Mouse (Mus musculus) midbrain, embryonic 14.5 days (tissue): Measurements from ENCODE around the gene Polr2c. TPM values are rescaled to one million over a fixed set of nuclear protein-coding genes. Genes with fewer than 3 reads are reported as not detected.
A peak's percentile ranks its signal among the peaks of the same experiment; 100 is the strongest.

Experiments
- ATAC-seq: fragments of 200-750 bp; cut with Nextera tagmentation; 2 replicates; pipeline ENCODE4 v1.8.0; 2017; ENCODE audit warnings: moderate number of reproducible peaks, moderate library complexity; ENCODE audit not compliant: low FRiP score, low TSS enrichment
- DNase-seq: peaks from one replicate; pipeline ENCODE4 v3.0.0-alpha.2; 2015
- H3K27ac ChIP-seq: fragments of 300-500 bp; sonication (generic); replicated peaks from 2 replicates; pipeline ENCODE4 v1.5.1; 2014; ENCODE audit warnings: mild to moderate bottlenecking, low read depth, low read length, moderate library complexity
- H3K27me3 ChIP-seq: fragments of 300-500 bp; sonication (generic); 2 replicates; pipeline ENCODE4 v1.6.1; 2014; ENCODE audit warnings: low read length, control low read depth, mixed read lengths; ENCODE audit not compliant: control insufficient read depth, insufficient read depth
- H3K36me3 ChIP-seq: fragments of 300-500 bp; sonication (generic); 2 replicates; pipeline ENCODE4 v1.6.1; 2014; ENCODE audit warnings: low read length, control low read depth; ENCODE audit not compliant: control insufficient read depth, insufficient read depth
- H3K4me1 ChIP-seq: fragments of 300-500 bp; sonication (generic); 2 replicates; pipeline ENCODE4 v1.6.1; 2014; ENCODE audit warnings: mild to moderate bottlenecking, antibody characterized with exemption, low read length, control low read depth; ENCODE audit not compliant: control insufficient read depth, insufficient read depth
- H3K4me2 ChIP-seq: fragments of 300-500 bp; sonication (generic); 2 replicates; pipeline ENCODE4 v1.6.1; 2014; ENCODE audit warnings: mild to moderate bottlenecking, low read length, moderate library complexity
- H3K4me3 ChIP-seq: fragments of 300-500 bp; sonication (generic); replicated peaks from 2 replicates; pipeline ENCODE4 v1.5.1; 2014; ENCODE audit warnings: low read depth, low read length
- H3K9ac ChIP-seq: fragments of 300-500 bp; sonication (generic); replicated peaks from 2 replicates; pipeline ENCODE4 v1.6.1; 2014; ENCODE audit warnings: mild to moderate bottlenecking, low read length, moderate library complexity
- H3K9me3 ChIP-seq: fragments of 300-500 bp; sonication (generic); 2 replicates; pipeline ENCODE4 v1.6.1; 2016; ENCODE audit warnings: low read length, control low read depth, mixed read lengths; ENCODE audit not compliant: control insufficient read depth
- WGBS: fragments of 180-500 bp; shearing (Covaris S2); extraction: QIAGEN DNeasy Blood & Tissue Kit; methylation state at CpG from one replicate; pipeline ENCODE4 v1.1.7; 2014; 5-methylcytosine and 5-hydroxymethylcytosine counted together
- polyA plus RNA-seq: library from polyadenylated mRNA; unstranded; fragments of >200 nt; fragmentation: Nextera tagmentation; extraction: Ambion mirVana; gene quantifications from 2 replicates; pipeline ENCODE4 v1.2.1, GENCODE M21; 2014

The Polr2c gene
- polyA plus RNA-seq, 1 experiment from 2014 or later, result 117 TPM

DNA sequence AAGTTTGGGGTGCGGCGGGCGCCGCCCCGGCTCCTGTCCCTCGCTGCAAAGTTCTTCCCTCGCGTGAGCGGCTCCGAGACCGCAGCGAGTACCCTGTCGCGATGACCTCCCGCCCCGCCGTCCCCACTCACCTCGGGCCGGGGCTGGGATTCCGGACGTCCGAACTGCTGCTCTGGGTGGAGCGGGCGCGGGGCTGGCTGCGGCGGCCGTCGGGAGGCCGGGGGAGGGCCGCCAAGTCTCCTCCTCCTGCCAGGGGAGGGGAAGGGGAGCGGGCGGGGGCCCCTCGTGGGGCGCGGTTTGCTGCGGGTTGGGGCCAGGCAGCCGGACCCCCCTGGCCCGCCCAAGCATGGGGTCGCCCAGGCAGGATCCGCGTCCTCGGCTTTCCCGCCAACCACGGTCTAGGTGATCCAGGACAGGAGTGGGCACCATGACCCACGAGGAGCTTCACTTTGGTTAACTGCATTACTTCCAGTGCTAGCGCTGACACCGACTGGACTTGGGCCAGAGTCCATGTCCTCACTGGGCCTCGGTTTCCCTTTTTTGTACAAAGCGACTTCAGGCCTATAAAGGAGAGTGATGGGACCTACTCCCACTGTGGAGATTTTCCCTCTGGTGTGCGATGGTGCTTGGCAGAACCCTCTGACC, 60.7 kb downstream of the Polr2c start, which contains the start of gene Ccdc102a:
TSS of gene Ccdc102a (minus strand) at position 248 of the 645 bp plus-strand sequence.
- Histone ChIP-seq H3K27me3 (peaks cover 34% of the 10 kb centered on the region), H3K9ac (peak within 1 kb of the TSS; percentile 36), H3K9me3 (no peaks in the 10 kb centered on the region), H3K4me3 (peak within 1 kb of the TSS; percentile 40), H3K4me1 (peaks cover 21% of the 10 kb centered on the region), H3K36me3 (no peaks in the 10 kb centered on the region), H3K4me2 (peak within 1 kb of the TSS; percentile 69), H3K27ac (no peak within 1 kb of the TSS)
- DNase-seq (no peak), ATAC-seq (peak; percentile 16; the same call in 1 of the 2 replicates)
- WGBS, result 2% methylated on average over 40 of the region's 51 CpGs

DNA sequence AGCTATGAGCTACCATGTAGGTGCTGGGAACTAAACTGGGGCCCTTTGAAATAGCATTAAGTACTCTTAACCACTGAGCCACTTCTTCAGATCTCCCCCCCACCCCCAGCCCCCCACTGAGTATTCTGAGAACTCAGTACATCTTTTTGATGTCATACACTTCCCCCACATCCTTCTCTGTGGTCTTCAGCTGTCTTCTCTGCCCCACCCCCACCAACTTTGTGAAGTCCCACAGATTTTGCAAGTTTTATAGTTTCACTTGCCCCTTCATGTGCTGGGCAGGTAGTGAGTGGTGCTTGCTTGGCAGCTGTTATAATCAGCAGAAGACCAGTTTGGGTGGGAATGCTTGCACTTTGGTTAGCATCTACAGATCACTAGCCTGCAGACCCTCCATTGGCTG, 62.0 kb downstream of the Polr2c start:
- Histone ChIP-seq H3K4me2 (no peak overlapping the region), H3K4me1 (peaks cover 17% of the 10 kb centered on the region), H3K36me3 (no peaks in the 10 kb centered on the region), H3K9ac (no peak overlapping the region), H3K27me3 (peaks cover 22% of the 10 kb centered on the region), H3K4me3 (no peak overlapping the region), H3K27ac (no peak overlapping the region), H3K9me3 (no peaks in the 10 kb centered on the region)
- no peak for DNase-seq
- ATAC-seq, result no peak

DNA sequence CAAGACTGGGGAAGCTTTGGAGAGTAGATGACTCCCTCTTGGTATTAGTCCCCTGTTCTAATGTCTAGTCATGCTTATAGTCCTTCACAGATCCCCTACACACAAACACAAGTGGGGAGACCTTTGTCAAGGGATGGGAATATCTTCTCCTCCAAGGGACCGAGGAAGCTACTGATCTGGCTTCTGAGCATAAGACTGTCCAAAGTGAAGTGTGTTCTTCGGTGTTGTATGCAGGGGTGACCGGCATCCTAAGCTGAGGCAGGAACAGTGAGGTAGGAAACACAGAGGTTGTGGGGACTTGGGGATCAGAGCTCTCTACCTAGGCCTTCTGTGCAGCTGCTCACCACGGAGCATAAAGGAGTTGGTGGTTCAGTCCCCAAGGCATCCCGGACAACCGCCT, 64.9 kb downstream of the Polr2c start:
- H3K4me2 ChIP-seq, result no peak overlapping the region
- no peak for DNase-seq
- H3K4me3 ChIP-seq, result no peak overlapping the region
- WGBS, result 70% methylated on average over 6 of the region's 6 CpGs
- no peak overlapping the region for H3K9ac ChIP-seq
- peaks cover 10% of the 10 kb centered on the region for H3K4me1 ChIP-seq
- H3K9me3 ChIP-seq, result no peaks in the 10 kb centered on the region
- H3K27ac ChIP-seq, result no peak overlapping the region
- no peaks in the 10 kb centered on the region for H3K36me3 ChIP-seq
- peaks cover 13% of the 10 kb centered on the region for H3K27me3 ChIP-seq
- ATAC-seq, result no peak

DNA sequence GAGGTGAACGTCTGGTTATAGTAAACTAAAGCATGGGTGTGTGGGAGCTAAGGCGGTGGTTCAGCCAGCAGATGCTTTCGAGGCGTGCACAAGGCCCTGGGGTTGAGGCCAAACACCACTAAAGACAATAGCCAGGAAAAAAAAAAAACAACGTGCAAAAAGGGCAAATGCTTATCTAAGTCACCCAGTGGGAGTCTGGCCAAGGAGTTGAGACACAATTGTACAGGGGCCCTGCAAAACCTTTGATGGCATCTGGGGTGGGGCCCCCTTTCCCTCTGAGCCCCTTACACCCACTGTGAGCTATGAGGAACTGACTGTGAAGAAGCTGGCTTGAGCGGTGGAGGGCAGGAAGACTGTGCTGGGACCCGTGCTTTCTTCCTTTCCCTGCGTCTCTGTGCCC, 65.4 kb downstream of the Polr2c start:
- Histone ChIP-seq H3K9ac (no peak overlapping the region), H3K9me3 (no peaks in the 10 kb centered on the region), H3K36me3 (no peaks in the 10 kb centered on the region), H3K4me2 (no peak overlapping the region), H3K4me1 (peaks cover 6% of the 10 kb centered on the region), H3K27me3 (peaks cover 9% of the 10 kb centered on the region), H3K4me3 (no peak overlapping the region), H3K27ac (no peak overlapping the region)
- ATAC-seq, result no peak
- WGBS, result 39% methylated on average over 8 of the region's 8 CpGs
- DNase-seq, result no peak

Other genes starting within 250 kb of the Polr2c start
- 83.0 and 99.4 TPM in 2 replicates for gene Arl2bp, start 190.8 kb upstream of the Polr2c start, polyA plus RNA-seq
- 0.82 and 1.3 TPM in 2 replicates for gene Pllp, start 161.2 kb upstream of the Polr2c start, polyA plus RNA-seq
- gene Ccl22, start 111.9 kb upstream of the Polr2c start, polyA plus RNA-seq, result 0.67 TPM in 1 of 2 replicates, not detected in the other
- gene Cx3cl1, start 85.4 kb upstream of the Polr2c start, polyA plus RNA-seq, result 19.1 and 21.8 TPM in 2 replicates
- gene Ccl17, start 47.0 kb upstream of the Polr2c start, polyA plus RNA-seq, result 0.81 TPM in 1 of 2 replicates, not detected in the other
- 54.9 and 56.0 TPM in 2 replicates for gene Coq9, start 19.1 kb upstream of the Polr2c start, polyA plus RNA-seq
- 166 and 200 TPM in 2 replicates for gene Ciapin1, start 19.1 kb upstream of the Polr2c start, polyA plus RNA-seq
- 65.0 and 77.9 TPM in 2 replicates for gene Dok4, start 18.9 kb downstream of the Polr2c start, polyA plus RNA-seq
- gene Ccdc102a, start 60.6 kb downstream of the Polr2c start, polyA plus RNA-seq, result 3.6 and 5.2 TPM in 2 replicates
- gene Adgrg5, start 66.2 kb downstream of the Polr2c start, polyA plus RNA-seq, result 0.12 TPM in 1 of 2 replicates, not detected in the other
- gene Adgrg1, start 117.3 kb downstream of the Polr2c start, polyA plus RNA-seq, result 112 and 165 TPM in 2 replicates
- 0.24 and 1.3 TPM in 2 replicates for gene Adgrg3, start 160.2 kb downstream of the Polr2c start, polyA plus RNA-seq
- 1.2 TPM in 2 replicates for gene Drc7, start 197.7 kb downstream of the Polr2c start, polyA plus RNA-seq
- gene Katnb1, start 223.7 kb downstream of the Polr2c start, polyA plus RNA-seq, result 42.4 and 46.1 TPM in 2 replicates